Mouse (Mus musculus): ENCODE measurements around the gene Dock10. TPM values are rescaled to one million over a fixed set of nuclear protein-coding genes. Genes with fewer than 3 reads are reported as not detected.
A peak's percentile ranks its signal among the peaks of the same experiment; 100 is the strongest.
"Not testable (repeated sequence)": the region's sequence is repeated elsewhere in the genome, so short reads cannot be mapped to it uniquely, and the experiment has no call there.

The Dock10 gene
- polyA plus RNA-seq, 1 experiment: 36.5 TPM

- WGBS: 44% methylated on average over 4 of the region's 4 CpGs
- H3K36me3 ChIP-seq (ENCODE audit: control insufficient read depth, insufficient read depth, low read length): no peaks in the 10 kb centered on the region
Measured at GRCm38 (mm10) chr1:80763042-80763950, 5.0 kb upstream of the Dock10 start.

GRCm38 (mm10) chr1:80758798-80759184 lies 464 bp upstream of the Dock10 start:
- Histone ChIP-seq H3K36me3 (ENCODE audit: control insufficient read depth, insufficient read depth, low read length) (no peaks in the 10 kb centered on the region), H3K27me3 (ENCODE audit: control insufficient read depth, insufficient read depth, low read length) (no peaks in the 10 kb centered on the region), H3K4me3 (ENCODE audit: control insufficient read depth, insufficient read depth, low read length) (peak overlapping the region; percentile 78), H3K4me1 (replicated peaks; ENCODE audit: control insufficient read depth, insufficient read depth, low read length) (peaks cover 12% of the 10 kb centered on the region), H3K27ac (ENCODE audit: control insufficient read depth, insufficient read depth, low read length) (no peak overlapping the region)
- no peak for DNase-seq
- 11% methylated on average over 6 of the region's 6 CpGs for WGBS
- no peak for TF ChIP-seq CTCF (IDR thresholded peaks at IDR 0.05; ENCODE audit: borderline replicate concordance, control insufficient read depth, extremely low read depth, insufficient read depth, low read length, poor library complexity)
- TF ChIP-seq POLR2A (IDR thresholded peaks at IDR 0.05; ENCODE audit: control insufficient read depth, extremely low read depth, insufficient read depth, low read length, poor library complexity): no peak

More at GRCm38 (mm10) chr1:80763042-80763950, 5.0 kb upstream of the Dock10 start:
- no peak for DNase-seq
- no peak overlapping the region for H3K4me3 ChIP-seq (ENCODE audit: control insufficient read depth, insufficient read depth, low read length)
- no peaks in the 10 kb centered on the region for H3K27me3 ChIP-seq (ENCODE audit: control insufficient read depth, insufficient read depth, low read length)
- H3K4me1 ChIP-seq (replicated peaks; ENCODE audit: control insufficient read depth, insufficient read depth, low read length): peaks cover 2% of the 10 kb centered on the region; the same call in 1 of the 2 replicates
- TF ChIP-seq POLR2A (IDR thresholded peaks at IDR 0.05; ENCODE audit: control insufficient read depth, extremely low read depth, insufficient read depth, low read length, poor library complexity) (no peak), CTCF (IDR thresholded peaks at IDR 0.05; ENCODE audit: borderline replicate concordance, control insufficient read depth, extremely low read depth, insufficient read depth, low read length, poor library complexity) (no peak)
- no peak overlapping the region for H3K27ac ChIP-seq (ENCODE audit: control insufficient read depth, insufficient read depth, low read length)

- under 1% methylated on average over 6 of the region's 6 CpGs for WGBS
- Histone ChIP-seq H3K36me3 (ENCODE audit: control insufficient read depth, insufficient read depth, low read length) (no peaks in the 10 kb centered on the region), H3K4me3 (ENCODE audit: control insufficient read depth, insufficient read depth, low read length) (peak overlapping the region; percentile 78), H3K27ac (ENCODE audit: control insufficient read depth, insufficient read depth, low read length) (peak overlapping the region; percentile 78; the same call in 1 of the 2 replicates), H3K27me3 (ENCODE audit: control insufficient read depth, insufficient read depth, low read length) (no peaks in the 10 kb centered on the region), H3K4me1 (replicated peaks; ENCODE audit: control insufficient read depth, insufficient read depth, low read length) (peaks cover 12% of the 10 kb centered on the region)
- peak; percentile 44 for DNase-seq
- TF ChIP-seq POLR2A (IDR thresholded peaks at IDR 0.05; ENCODE audit: control insufficient read depth, extremely low read depth, insufficient read depth, low read length, poor library complexity) (no peak), CTCF (IDR thresholded peaks at IDR 0.05; ENCODE audit: borderline replicate concordance, control insufficient read depth, extremely low read depth, insufficient read depth, low read length, poor library complexity) (no peak)
Measured at GRCm38 (mm10) chr1:80757650-80757976, 714 bp downstream of the Dock10 start.

- Histone ChIP-seq H3K27me3 (ENCODE audit: control insufficient read depth, insufficient read depth, low read length) (no peaks in the 10 kb centered on the region), H3K4me1 (replicated peaks; ENCODE audit: control insufficient read depth, insufficient read depth, low read length) (peaks cover 12% of the 10 kb centered on the region), H3K27ac (ENCODE audit: control insufficient read depth, insufficient read depth, low read length) (peak overlapping the region; percentile 78; the same call in 1 of the 2 replicates), H3K36me3 (ENCODE audit: control insufficient read depth, insufficient read depth, low read length) (no peaks in the 10 kb centered on the region), H3K4me3 (ENCODE audit: control insufficient read depth, insufficient read depth, low read length) (peak overlapping the region; percentile 78)
- DNase-seq: no peak
- WGBS: 4% methylated on average over 14 of the region's 14 CpGs
- TF ChIP-seq POLR2A (IDR thresholded peaks at IDR 0.05; ENCODE audit: control insufficient read depth, extremely low read depth, insufficient read depth, low read length, poor library complexity): no peak
- no peak for TF ChIP-seq CTCF (IDR thresholded peaks at IDR 0.05; ENCODE audit: borderline replicate concordance, control insufficient read depth, extremely low read depth, insufficient read depth, low read length, poor library complexity)
Measured at GRCm38 (mm10) chr1:80756824-80757649, 1.3 kb downstream of the Dock10 start.

- Histone ChIP-seq H3K4me3 (ENCODE audit: control insufficient read depth, insufficient read depth, low read length) (no peak overlapping the region), H3K36me3 (ENCODE audit: control insufficient read depth, insufficient read depth, low read length) (no peaks in the 10 kb centered on the region), H3K27me3 (ENCODE audit: control insufficient read depth, insufficient read depth, low read length) (no peaks in the 10 kb centered on the region), H3K4me1 (replicated peaks; ENCODE audit: control insufficient read depth, insufficient read depth, low read length) (peaks cover 12% of the 10 kb centered on the region), H3K27ac (ENCODE audit: control insufficient read depth, insufficient read depth, low read length) (no peak overlapping the region)
- TF ChIP-seq CTCF (IDR thresholded peaks at IDR 0.05; ENCODE audit: borderline replicate concordance, control insufficient read depth, extremely low read depth, insufficient read depth, low read length, poor library complexity) (no peak), POLR2A (IDR thresholded peaks at IDR 0.05; ENCODE audit: control insufficient read depth, extremely low read depth, insufficient read depth, low read length, poor library complexity) (no peak)
- DNase-seq: peak; percentile 2
- WGBS: 10% methylated on average over 2 of the region's 2 CpGs
Measured at GRCm38 (mm10) chr1:80756060-80756439, 2.3 kb downstream of the Dock10 start.

- 17% methylated on average over 7 of the region's 7 CpGs for WGBS
- no peak for DNase-seq
- H3K27me3 ChIP-seq (ENCODE audit: control insufficient read depth, insufficient read depth, low read length): no peaks in the 10 kb centered on the region
- H3K4me1 ChIP-seq (replicated peaks; ENCODE audit: control insufficient read depth, insufficient read depth, low read length): peaks cover 12% of the 10 kb centered on the region
- no peak overlapping the region for H3K27ac ChIP-seq (ENCODE audit: control insufficient read depth, insufficient read depth, low read length)
- no peak overlapping the region for H3K4me3 ChIP-seq (ENCODE audit: control insufficient read depth, insufficient read depth, low read length)
- TF ChIP-seq POLR2A (IDR thresholded peaks at IDR 0.05; ENCODE audit: control insufficient read depth, extremely low read depth, insufficient read depth, low read length, poor library complexity) (no peak), CTCF (IDR thresholded peaks at IDR 0.05; ENCODE audit: borderline replicate concordance, control insufficient read depth, extremely low read depth, insufficient read depth, low read length, poor library complexity) (no peak)
- no peaks in the 10 kb centered on the region for H3K36me3 ChIP-seq (ENCODE audit: control insufficient read depth, insufficient read depth, low read length)
Measured at GRCm38 (mm10) chr1:80755296-80756059, 2.8 kb downstream of the Dock10 start.

GRCm38 (mm10) chr1:80749122-80749521 lies 9.2 kb downstream of the Dock10 start:
- DNase-seq; H3K27me3 ChIP-seq (ENCODE audit: control insufficient read depth, insufficient read depth, low read length); H3K4me3 ChIP-seq (ENCODE audit: control insufficient read depth, insufficient read depth, low read length); H3K4me1 ChIP-seq (replicated peaks; ENCODE audit: control insufficient read depth, insufficient read depth, low read length); H3K27ac ChIP-seq (ENCODE audit: control insufficient read depth, insufficient read depth, low read length); H3K36me3 ChIP-seq (ENCODE audit: control insufficient read depth, insufficient read depth, low read length): not testable (repeated sequence)
- WGBS: 97% methylated on average over 2 of the region's 2 CpGs
